Mouse (Mus musculus): ENCODE measurements at regions not wholly inside any gene's neighbourhood (a gene's known extent, or its start where the extent isn't known, plus 50 kb on each side); places are given as distances from the start of the nearest gene placed in this dataset.

DNA sequence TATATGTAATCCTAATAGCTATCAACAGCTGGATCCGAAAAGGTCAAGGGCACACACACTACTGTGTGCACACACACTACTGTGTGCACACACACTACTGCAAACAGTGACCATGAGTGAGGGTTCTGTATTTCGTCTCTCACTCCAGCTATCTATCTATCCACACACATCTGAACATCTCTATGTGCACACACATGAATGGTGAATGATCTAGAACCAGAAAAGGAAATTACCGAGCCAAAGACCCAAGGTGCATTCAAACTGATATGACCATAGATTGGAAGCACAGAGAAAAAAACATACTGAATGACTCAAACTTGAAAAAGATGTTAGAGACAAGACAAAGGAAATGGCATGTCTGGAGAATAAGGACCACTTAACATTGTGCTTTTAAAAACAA, 166.8 kb upstream of the Map3k1 start:
- DNase-seq (ENCODE audit: low read depth, low spot score), result no peak

DNA sequence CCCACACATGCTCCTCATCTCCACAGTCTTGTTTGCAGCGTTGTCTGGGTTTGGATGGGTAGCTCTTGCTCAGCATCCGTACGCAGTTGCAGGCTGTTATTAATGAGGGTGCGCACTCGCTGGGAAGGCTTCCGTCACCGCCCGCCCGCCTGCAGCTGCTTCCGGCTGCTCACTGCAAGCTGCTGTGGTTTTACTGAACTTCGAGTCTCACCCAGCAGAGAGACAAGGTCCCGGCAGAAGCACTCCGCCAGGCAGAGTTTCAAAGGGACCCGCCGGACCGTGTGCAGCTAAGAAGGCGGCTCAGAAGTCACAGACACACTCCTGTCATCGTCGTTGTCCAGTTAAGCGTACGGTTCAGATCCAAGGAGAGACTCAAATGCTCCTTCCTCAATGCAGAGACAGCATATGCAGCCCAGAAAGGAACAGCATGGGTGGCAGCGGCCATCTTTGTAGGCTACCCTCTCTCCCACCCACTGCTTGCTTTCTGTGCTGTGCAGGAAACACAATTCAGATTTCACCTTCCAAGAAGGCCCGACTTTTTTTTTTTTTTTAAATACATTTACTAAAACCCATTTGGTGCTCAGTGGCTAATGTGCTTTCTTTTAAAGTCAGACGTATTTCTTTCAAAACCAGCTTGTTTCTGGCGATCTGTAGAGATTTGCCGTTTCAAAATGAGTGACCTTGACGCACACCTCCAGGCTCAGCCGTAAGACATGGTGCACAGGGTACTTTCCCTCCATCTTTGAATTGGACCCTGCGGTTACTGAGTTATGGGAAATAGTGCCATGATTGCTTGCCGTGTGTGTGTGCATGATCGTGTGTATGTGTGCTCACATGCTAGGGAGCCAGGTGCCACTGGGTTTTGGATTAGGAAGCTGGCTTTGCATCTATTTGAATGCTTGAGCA, 169.2 kb upstream of the Map3k1 start:
- DNase-seq (ENCODE audit: low read depth, low spot score), result peak; percentile 82

DNA sequence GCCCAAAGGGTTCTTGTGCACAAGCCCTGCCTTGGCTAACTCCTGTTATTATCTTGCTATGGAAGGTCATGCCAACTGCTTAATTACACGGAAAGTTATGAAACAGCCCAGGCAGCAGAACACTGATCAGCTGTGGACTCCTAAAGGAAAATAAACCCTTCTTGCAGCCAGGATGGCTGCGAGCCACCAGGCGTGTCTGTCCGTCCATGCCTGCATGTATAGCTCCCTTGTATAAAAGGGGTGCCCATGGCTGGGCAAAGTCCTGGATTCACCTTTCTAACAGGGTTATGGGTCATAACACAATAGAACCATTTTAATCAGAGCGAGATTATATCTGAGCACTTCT, 169.9 kb upstream of the Map3k1 start:
- no peak for DNase-seq (ENCODE audit: low read depth, low spot score)

DNA sequence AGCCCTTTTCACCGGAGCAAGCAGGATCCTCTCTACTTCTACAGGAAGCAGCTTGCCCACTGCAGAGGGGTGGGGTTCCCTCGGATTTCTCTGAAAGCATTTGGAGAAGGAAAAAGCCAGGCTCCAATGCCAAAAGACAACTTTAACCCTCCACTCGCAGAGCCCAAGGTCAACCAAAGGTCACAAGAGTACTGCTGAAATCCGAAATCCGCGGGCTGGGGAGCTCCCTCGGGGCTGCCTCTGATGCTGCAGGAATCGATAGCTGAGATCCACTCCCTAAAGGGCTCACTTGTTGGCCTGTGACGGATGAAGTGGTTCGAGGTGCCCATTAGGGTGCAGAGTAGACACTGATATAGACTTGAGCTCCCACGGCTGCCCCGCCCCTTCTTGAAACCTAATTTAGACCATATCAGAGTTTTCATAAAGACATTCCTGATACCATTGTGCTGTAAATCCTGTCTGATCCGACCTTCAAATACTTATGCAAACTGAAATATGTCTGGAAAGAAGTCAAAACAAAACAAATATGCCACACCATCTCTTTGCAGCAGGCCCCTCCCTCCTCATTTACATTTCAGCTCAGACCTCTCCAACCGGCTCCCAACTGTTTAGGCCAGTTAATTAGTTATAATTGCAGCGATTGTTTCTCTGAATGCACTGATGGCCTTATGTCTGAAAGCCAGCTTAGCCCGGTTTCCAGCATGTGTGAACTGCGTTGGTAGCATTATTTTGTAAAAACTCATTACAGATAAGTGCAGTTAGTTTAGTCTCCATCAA, 170.8 kb upstream of the Map3k1 start:
- DNase-seq (ENCODE audit: low read depth, low spot score), result peak; percentile 65

DNA sequence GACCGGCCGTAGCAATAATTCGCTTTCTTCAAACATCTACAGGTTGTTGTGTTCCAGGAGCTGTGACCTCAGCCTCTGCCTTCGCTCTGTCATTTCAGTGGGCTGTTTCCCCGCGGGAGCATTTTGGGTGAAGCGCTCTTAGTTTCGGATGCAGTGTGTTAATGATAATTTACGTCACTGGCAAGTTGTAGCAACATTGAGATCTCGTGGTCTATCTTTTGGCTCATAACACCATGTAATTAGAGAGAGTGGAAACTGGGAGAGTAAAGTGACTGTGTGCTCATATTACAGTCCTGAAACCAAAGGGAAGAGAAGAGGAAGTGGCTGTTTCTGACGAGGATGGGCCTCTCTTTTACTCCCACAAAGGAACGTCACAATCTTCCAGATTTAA, 171.4 kb upstream of the Map3k1 start:
- peak; percentile 71 for DNase-seq (ENCODE audit: low read depth, low spot score)

DNA sequence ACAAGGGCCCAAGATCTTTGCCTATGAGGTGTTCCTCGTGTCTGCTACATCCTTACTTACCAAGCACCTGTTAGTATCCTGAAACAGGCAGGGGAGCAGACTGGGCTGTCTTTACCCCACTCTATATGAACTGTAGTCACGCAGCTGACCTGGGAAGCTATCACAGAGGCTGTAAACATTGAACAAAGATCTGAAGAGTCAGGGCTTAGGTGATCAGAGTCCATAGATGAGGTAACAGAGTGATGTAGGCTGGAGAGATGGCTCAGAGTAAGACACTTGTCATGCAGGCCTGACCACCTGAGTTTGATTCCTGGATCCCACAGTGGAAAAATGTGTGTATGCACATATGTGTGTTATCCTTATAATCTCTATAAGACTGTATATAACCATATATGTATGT, 172.3 kb upstream of the Map3k1 start:
- no peak for DNase-seq (ENCODE audit: low read depth, low spot score)

DNA sequence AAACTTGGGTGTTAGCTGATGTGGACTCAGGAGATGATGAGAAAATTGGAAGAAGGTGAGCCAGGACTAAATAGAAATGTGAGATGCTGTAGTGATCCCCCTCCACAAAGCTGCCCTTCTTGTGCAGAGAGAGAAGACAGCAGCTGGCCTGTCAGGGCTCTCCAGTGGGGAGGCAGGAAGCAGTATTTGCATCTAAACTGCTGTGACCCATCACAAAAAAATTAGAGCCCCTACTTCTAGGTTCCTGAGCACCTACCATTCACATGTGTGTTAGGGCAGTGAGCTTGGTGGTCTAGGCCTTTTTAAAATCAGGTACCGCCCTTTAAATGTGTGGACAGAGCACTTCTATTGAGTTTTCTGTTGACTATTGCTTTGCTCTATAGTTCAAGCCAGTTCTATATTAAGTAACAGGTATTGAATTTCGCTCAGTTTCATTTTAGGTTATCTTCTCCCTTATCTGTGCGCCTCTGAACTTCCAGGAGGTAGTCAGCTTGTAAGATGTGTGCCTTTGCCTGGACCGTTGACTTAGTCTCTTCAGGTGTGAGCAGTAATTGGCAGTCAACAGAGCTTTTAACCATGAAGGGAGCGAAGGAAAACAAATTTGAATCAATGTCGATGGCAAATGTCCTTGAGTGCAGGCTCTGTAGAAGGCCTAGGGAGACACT, 174.1 kb upstream of the Map3k1 start:
- DNase-seq (ENCODE audit: low read depth, low spot score), result no peak

DNA sequence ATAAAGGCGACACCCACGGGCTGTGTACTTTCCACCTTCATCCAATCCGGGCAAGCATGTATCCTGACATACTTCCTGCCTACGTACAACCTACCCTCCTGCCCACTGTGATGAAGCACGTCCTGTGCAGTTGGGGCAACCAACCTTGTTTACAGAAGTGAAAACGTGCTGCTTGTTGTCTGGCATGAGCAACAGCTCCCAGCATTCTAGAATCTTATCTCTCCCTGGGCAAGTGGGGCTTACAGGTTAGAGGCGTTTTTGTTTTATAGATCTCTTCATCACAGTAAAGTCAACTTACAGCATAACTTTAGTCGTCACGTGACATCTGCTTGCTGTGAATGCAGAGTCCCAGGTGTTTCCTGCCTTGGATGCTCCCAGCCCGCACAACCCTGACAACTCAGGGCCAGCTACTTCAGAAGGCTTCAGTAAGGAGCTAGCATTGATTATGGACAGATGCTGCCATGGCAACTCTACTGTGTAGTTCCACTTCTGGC, 175.3 kb upstream of the Map3k1 start:
- DNase-seq (ENCODE audit: low read depth, low spot score), result peak; percentile 62

DNA sequence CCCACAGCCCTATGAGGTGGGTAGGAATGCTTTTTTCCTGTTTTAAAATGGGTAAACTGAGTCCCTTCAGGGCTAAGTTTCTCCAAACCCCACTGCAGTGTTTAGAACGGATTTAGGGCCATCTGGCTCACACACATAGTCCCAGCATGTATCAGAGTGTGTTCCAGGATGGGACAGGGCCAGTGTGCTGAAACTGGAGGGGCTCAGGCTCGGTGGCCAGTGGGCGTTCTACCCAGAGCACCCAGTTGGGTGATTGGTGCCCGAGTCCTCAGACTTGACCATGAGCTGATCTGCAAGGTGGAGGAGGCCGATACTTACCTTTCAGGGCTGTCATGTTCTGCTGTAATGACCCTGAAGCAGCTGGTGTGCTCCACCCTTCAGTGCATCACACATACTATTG, 176.6 kb upstream of the Map3k1 start:
- no peak for DNase-seq (ENCODE audit: low read depth, low spot score)

DNA sequence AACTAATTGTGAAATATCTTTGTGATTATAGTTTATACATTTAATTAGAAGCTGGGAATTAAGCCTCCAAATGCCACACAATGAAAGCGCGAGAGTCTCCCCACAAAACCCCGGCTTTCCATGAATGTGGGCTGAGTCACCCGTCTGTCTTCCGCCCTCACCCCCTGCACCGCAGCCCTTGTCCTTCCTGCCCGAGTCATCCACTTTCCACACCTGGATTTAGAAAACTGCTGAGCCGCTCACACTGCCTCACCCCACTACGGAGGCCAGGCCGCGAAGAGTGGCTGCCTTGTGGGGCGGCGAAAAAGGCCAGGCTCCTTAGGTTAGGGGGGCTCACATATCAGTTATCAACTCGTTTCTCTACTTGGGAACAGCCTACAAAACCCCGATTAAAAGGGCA, 177.9 kb upstream of the Map3k1 start:
- no peak for DNase-seq (ENCODE audit: low read depth, low spot score)

DNA sequence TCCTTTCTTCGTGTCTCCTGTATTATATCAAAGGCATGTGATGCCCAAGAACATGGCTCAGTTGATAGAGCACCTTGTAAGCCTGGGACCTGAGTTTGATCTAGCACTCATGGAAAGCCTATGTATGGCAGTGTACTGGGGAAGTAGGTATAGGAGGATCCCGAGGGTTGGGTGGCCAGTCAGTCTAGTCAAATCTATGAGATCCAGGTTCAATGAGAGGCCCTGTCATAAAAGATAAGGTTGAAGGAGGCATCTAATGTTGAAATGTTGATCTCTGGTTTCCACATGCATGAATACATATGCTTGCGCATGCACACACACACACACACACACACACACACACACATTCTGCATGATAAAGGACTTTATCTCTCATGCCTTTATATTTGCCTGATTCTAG, 178.6 kb upstream of the Map3k1 start:
- DNase-seq (ENCODE audit: low read depth, low spot score), result no peak

DNA sequence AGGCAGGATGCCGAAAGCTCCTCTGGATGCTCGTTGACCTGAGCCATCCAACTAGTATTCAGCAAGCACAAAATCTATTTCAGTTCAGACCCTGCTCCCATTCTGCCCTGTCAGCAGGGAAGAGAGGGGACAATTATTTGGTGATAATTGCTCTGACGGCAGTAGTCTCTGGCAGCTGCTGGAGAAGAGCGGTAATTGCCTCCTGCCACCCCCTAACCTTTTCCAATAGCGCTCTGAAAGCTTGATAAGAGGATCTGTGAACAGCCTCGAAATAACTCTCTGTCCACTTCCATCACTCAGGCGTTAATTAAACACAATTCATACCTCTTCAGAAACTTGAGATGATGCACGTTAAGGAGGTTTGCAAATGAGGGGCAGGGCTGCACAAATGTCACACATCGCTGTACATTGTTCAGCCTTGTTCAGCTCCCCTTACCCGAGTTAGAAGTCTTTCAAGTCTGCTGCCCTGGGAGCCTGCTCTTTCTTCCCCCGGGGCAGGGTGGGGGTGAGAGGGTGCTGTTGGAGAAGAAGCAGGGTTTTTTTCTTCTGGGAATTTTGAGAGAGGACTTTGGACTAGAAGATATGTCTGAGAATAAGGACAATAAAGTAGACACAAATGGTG, 182.2 kb upstream of the Map3k1 start:
- no peak for DNase-seq (ENCODE audit: low read depth, low spot score)

DNA sequence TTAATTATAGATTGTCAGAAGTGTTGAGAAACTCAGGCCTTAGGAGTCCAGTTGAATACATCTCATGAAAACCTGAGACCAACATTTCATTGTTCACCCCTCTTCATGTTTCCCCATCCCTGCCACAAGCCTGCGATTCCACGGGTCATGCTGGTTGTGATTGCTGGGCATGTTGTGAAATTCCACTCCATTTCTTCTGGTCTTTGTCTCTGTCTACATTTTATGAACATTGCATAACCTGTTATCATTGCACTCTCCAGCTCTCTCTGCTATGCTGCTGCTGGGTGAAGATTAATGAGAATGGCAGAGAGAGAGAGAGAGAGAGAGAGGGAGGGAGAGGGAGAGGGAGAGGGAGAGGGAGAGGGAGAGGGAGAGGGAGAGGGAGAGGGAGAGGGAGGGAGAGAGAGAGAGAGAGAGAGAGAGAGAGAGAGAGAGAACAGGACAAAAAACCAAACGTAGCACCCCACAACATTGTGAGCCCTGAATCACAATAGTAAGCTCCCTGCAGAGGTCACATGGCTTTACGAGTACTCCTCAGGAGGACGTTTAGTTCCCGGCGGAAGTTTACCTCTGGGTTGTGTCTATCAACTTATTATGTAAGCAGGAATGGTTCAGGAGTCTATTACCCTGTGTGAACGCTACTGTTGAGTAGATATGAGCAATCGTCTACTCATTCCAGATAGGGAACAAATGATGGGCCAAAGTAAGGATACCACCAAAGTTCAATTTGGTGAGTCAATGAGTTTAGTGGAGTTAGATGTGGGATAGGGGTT, 183.5 kb upstream of the Map3k1 start:
- DNase-seq (ENCODE audit: low read depth, low spot score), result no peak

DNA sequence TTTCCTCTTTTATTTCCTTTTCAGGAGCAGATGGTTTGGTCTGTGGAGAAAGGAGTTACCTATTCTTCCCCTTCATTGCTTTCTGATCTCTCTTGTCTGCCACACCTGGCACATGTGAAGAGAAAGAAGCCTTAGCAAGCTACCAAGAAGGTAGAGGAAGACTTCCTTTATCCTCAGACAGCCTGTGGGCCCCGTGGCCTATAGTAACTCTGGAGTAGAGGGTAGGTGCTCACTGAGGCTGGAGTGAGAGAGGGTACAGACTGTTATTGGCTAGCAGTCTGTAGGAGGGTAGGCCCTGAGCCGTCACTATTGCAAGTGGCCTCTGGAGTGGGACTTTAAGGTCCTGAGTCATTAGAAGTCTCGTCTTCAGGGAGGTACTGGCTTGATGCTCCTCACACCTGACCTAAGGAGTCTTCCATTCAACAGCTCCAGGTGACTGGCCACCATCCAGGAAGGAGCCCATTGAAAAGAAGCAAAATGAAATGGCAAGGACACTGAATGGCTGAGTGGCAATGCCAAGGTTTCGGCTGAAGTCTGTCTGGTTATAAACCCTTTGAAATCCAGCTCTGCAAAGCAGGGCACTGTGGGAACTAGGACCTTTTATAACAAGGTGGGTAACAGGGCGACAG, 186.2 kb upstream of the Map3k1 start:
- no peak for DNase-seq (ENCODE audit: low read depth, low spot score)

DNA sequence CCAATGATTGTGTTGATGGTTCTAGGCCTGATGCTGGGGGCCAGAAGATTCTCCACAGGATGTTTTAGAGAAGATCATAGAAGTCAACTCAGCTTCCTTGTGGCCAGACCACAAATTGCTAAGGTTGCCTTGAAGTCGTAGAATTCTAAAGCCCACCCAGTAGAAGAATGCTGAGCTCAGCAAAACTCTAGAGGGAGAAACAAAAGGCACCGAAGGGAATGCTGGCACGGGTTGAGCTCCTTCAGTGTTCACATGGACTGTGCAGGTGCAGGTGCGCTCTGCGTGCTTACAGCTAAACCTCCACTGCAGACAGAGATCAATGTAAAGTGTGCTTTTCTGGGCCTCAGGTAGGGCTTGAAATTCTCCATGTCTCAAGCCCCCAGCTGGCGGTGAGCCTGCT, 186.9 kb upstream of the Map3k1 start:
- DNase-seq (ENCODE audit: low read depth, low spot score), result no peak

DNA sequence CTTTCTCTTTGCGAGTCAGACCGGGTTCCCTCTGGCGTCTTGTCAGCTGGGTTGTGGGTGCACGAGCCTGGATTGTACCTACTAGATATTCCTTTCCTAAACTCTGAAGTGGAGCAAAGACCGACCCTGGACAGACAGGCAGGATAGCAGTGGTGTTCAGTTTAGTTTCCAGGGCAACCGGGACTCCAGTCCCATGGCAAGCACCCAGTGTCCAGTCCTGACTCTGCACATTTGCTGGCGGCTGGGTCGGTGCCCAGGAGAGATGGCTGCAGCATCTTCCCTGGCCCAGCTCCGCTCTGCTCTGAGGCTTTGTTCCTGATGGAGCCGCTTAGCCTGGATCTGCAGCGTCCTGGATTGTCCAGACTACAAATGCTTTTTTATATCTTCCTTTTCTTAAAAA, 188.1 kb upstream of the Map3k1 start:
- no peak for DNase-seq (ENCODE audit: low read depth, low spot score)

DNA sequence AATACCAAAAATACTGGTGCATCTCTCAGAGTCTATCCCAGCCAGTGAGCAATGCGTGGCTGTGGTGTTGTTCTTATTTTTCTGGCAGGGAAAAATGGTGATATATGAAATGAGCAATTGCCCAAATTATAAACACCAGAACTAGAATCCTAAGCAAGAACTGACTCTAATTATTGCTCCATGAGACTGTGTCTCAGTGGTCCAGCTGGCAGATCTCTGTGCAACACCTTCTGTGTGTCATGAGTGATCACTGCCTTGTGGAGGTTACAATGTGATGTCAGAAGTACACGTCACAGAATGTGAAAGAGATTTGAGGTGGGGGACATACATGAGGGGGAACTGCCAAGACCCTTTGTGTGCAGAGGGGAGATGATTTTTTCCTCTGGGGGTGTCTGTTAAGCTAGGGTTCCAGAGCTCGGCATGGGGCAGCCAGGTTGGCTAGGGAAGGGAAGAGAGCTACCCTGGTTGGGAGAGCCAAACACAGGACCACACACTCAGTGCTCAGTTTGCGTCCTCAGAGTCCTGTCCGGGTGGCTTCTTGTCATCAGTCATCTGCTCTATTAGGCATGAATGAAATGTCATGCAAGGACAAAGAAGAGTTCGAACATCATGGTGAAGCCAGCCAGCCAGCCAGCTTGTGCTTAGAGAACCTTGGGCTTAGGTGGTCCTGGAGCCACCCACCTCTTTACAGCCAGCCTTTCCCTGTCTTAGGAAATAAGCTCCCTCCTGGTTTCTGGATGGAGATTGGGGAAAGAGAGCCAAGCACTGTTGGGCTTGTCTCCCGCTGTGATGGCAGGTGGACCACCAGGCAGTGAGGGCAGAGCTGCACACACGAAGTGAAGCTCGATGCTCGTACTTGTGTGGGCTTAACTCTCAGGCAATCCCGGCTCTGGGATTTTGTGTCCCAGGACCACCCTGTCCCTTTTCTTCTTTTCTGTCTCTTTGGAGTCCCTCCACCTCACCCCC, 189.5 kb upstream of the Map3k1 start:
- DNase-seq (ENCODE audit: low read depth, low spot score), result no peak

DNA sequence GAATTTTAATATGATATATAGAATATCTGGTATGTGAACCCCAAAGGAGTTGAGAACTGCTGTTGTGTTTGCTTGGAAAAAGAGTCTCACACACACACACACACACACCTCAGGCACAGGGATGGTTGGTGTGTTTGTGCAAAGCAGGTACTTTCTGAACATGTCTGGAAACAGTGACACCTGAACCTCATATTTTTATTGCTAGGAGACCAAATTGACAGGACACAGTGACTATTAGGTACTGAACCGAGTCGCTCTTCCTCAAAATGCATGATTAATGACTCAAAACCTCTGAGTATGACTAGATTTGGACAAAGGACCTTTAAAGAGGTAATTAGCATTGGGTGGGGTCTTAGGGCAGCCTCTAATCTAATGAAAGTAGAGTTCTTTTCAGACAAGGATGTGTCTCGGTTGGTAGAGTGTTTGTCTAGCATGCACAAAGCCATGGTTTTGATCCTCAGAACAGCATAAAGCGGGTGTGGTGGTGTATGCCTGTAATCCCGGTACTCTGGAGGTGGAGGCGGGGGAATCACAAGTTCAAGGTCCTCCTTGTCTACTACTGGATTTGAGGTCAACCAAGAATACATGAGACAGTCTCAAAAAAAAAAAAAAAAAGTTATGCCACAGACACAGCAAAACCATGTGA, 191.0 kb upstream of the Map3k1 start:
- peak; percentile 86 for DNase-seq (ENCODE audit: low read depth, low spot score)

DNA sequence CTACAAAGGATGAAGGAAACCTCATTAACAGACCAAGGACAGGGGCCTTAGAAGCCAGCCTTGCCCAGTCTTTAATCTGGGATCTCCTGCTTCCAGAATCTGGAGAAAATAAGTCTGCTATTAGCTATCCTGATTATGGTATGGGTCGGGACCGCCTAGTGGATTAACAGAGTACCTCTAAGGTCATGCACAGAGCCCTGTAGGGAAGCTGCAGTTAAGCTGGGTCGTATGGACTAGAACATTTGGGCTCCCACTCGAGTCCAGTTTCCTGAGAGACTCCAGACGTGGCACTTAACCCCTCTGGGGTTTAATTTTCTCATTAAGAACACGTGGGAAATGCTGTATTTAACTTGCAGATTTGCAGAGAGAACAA, 191.5 kb upstream of the Map3k1 start:
- no peak for DNase-seq (ENCODE audit: low read depth, low spot score)
